Mouse (Mus musculus) ovary, postnatal 14 days (tissue): ENCODE results near the gene Mb.

ENCODE experiments used
- DNase-seq: peaks from one replicate; pipeline ENCODE4 v3.0.0; 2022; ENCODE audit warnings: low spot score

Gene Mb

DNA sequence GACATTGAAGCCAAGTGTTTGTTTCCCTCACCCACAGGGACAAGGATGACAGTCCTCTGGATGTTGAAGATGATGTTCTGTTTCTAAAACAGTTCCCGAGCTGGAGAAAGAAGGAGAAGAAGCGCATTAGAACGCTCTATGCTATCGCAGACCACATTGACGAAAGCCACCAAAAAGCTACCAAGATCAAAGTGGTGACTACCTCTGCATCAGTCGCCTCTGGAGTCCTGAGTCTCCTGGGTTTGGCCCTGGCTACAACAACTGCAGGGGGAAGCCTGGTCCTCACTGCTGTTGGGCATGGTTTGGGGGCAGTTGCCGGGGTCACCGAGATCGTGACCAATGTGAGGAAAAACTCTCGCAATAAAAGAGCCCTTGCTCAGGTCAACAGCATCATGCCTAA, at the start of gene Mb:
Gene Mb (minus strand): TSS at position 101 of the 400 bp plus-strand sequence.
- DNase-seq = no peak

DNA sequence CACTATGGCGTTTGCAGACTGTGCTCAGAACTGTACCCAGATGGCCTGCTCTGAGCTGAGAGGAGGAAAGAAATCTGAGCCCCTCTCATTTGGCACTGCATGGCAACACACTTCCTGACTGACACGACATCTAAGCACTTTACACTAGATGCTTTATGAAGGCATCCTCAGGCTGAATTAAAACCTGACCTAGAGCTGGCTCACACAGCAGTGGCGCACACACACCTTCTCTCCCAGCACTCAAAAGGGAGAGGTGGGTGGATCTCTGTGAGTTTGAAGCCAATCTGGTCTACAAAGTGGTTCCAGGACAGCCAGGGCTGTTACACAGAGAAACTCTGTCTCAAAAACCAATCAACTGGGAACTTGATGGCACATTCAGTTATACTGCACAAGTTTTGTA, 49.3 kb upstream of the Mb start:
- no peak for DNase-seq

- no peak for DNase-seq
Measured at GRCm38 (mm10) chr15:77097358-77097757, 46.9 kb upstream of the Mb start.

GRCm38 (mm10) chr15:77095216-77095615, 44.7 kb upstream of the Mb start:
- DNase-seq = no peak

- DNase-seq = no peak
Measured at GRCm38 (mm10) chr15:77094431-77094830, 44.0 kb upstream of the Mb start.

- no peak for DNase-seq
Measured at GRCm38 (mm10) chr15:77091394-77091793, 40.9 kb upstream of the Mb start.

DNA sequence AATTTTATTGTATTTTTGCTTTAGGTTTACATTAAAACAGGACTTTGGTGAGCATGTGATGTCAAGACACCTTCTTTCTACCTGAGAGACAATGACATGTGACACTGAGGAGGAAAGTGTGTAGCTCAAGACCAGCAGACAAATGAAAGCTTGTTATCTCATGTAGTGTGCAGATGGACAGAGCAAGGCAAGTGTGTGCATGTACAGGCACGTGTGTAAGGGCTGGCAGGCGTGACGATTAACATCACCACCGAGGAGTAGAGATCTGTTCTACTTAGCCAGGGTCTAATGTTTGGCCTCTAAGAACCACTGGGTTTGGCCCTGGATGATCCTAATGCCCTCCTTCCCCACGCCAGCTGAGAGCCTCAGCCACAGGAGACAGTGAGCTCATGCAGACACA, 40.1 kb upstream of the Mb start:
- no peak for DNase-seq

GRCm38 (mm10) chr15:77089249-77089648, 38.8 kb upstream of the Mb start:
- no peak for DNase-seq

- DNase-seq = no peak
Measured at GRCm38 (mm10) chr15:77086488-77086887, 36.0 kb upstream of the Mb start.

- no peak for DNase-seq
Measured at GRCm38 (mm10) chr15:77085818-77086217, 35.3 kb upstream of the Mb start.

- no peak for DNase-seq
Measured at GRCm38 (mm10) chr15:77081454-77081853, 31.0 kb upstream of the Mb start.

DNA sequence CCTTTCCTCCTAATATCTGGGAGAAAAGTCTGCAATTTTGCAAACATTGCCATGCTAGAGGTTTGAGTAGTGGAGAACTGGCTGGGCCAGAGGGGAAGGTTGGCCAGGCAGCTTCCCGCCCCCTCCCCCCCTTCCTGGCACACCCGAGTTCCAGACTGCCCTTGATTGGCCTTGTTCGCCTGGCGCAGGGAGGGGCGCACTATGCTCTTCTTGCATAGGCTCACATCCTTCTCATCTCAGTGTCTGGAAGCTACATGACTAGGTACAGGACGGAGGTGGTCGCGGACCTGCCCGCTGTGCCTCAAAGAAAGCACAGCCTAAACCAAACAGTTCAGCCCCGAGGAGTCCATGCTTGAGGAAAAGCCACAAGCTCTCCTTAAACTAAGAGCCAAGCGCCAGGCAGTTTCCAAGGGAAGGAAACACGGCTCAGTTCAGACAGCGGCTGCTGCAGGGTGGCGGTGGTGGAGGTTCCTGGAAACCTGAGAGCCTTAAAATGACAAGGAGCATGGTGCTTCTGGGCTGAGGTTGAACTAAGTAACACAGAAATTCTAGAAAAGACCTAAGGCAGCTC, 30.3 kb upstream of the Mb start:
- no peak for DNase-seq

GRCm38 (mm10) chr15:77079890-77080361, 29.5 kb upstream of the Mb start:
- DNase-seq = no peak

- no peak for DNase-seq
Measured at GRCm38 (mm10) chr15:77079256-77079822, 28.9 kb upstream of the Mb start.

DNA sequence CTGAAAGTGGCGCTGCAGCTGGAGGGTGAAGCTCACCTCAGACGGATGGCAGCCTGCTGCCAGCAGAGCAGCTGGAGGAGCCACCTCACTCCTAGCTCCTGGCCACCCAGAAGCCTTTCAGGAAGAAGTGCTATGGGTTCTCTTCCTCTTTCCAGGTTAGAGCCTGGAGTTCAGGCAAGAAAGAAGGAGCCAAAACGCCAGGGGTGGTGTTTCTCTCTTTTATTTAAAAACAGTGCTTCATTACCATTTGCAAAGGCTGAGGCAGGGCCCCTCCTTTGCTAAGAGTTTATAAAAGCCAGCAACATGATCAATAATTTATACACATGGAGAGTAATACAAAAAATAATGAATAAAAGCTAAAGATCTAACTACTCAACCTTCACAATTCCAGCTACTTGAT, 28.3 kb upstream of the Mb start:
- DNase-seq = no peak

DNA sequence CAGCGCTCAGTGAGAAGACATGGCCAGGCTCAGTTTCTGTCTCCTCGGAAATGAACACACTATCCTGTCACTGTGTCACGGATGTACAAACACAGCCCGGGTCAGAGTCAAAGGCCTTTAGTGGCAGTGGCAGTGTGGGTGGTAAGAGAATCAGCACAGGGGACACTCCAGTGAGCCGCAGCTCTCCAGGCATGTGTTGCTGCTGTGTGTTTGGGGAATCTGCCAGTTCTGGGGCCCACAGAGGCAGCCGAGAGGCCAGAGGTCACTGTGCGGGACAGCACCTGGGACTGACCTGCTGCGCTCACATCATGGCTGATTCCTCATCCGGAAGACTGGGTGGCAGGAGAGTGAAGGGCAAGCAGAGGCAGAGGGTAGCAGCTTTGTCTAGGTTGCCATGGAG, 27.4 kb upstream of the Mb start:
- no peak for DNase-seq

GRCm38 (mm10) chr15:77076523-77076922, 26.1 kb upstream of the Mb start:
- DNase-seq = no peak

GRCm38 (mm10) chr15:77072556-77073163, 22.2 kb upstream of the Mb start:
- no peak for DNase-seq

DNA sequence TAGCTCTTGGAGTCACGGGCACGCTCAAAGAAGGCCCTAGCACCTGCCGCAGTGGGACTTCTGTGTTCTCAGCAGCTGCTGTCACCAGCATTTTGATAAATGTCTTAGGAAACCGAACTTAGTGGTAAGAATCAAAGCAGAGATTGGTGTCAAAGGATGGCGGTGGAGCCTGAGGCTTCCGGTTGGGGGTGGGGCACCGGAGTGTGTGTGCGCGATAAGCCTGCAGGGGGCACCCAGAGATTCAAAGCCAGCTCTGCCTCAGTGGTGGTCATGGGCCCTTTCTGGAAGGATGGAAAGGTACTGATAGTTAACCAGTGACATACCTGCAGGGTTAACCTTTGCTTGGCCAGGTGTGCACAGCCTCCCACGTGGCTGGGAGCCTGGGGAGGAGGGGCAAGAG, 21.0 kb upstream of the Mb start:
- DNase-seq = no peak

DNA sequence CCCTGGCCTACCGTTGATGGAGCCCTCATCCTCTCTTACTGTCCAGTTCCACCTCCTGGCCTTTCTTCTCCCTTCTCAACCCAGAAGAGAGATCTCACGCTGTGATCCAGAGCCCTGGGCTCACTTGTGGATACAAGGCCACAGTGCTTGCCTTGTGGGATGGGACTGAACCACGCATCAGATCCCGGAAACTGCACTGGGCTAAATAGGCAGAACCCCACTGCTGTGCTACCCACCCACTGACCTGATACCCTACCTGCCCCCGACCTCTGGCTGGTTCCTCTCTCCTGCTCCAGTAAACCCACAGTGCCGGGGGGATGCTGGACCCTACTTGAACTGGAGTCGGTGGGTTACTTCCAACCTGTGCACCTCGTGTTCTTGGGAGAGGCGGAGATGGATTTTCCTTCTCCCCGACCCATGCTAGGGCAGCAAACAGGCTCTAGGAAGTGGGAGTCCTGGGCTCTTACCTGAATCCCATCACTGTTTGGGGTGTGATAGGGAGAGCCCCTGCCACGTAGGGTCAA, 20.3 kb upstream of the Mb start:
- no peak for DNase-seq

GRCm38 (mm10) chr15:77069019-77069418, 18.5 kb upstream of the Mb start:
- no peak for DNase-seq

DNA sequence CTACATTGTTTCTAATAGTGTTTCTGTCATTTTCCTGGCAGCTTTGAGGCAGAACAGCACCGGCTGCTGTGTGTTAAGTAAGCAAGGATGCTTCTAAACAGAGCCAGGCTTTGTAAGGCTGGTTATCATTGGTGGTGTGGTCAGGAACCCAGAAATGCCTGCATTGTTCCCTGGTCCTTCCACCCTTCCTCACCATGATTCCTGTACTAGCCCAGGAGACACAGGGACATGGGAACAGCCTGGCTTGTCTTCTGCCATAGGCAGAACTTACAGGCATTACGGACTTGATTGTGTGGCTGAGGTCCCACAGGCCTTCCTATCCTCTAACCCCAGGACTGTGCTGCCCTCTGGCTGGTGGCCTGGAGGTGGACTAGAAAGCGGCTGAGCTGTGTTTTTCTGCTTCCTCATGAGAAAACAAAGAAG, 18.0 kb upstream of the Mb start:
- no peak for DNase-seq

DNA sequence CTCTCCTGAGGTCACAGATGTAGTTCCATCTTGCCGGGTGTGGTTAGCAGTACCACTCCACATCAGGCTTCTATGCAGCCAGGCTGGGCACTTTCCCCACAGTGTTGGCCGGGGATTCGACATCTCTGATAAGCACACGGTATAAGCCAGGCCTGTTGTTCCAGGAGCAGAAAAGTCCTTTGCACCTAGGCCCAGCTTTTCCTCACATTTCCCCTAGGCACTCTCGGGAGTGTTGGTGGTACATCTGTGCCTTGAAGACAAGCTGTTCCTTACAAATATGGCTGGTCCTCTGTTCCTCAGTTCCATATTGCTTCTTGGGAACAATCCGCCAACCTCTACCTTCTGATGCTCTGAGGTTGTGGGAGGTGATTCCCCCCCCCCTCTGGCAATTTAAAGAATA, 15.8 kb upstream of the Mb start:
- DNase-seq = no peak
